Mouse (Mus musculus) megakaryocyte, embryonic 14.5 days (primary cell): ENCODE measurements around the gene Olfr1368.

Experiments used
- FLI1 ChIP-seq: IDR thresholded peaks from 2 replicates; pipeline ENCODE4 v1.6.1; 2012; ENCODE audit warnings: low read length, inconsistent platforms, mixed read lengths
- GATA1 ChIP-seq: IDR thresholded peaks from 3 replicates; pipeline ENCODE4 v1.6.1; 2012; ENCODE audit warnings: mixed read lengths, low read length, inconsistent platforms, borderline replicate concordance

DNA sequence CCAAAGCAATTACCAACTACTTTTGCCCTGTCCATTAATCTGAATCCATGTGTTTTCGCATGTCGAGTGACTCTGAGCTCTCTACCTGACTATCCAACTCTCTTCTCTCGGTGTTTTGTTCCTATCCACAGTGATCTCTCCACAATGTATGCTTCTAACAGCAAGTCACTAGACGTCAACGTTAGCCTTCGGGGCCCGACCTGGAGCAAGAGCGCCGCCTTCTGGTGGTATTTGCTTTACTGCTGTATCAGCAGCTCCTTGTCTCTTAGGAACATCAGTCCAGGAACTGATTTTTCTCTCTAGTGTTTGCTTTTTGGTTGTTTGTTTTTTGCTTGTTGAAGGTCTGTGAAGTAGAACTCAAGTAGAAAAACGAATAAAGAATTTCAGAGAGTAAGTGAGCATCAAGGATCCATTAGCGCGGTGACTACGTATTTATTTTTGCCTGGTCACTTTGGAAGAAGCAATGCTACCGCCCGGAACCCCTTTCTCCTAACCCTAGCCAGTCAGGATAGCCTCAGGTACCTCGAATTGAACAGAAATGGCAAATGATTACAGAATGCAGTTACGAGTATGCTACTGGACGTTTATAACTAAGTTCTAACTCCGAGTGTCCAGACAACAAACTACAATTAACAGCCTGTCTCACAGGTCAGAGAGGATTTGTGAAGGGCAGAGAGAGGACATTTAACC lies 13.3 kb upstream of the Olfr1368 start:
- TF ChIP-seq GATA1 (no peak), FLI1 (no peak)
